Mouse (Mus musculus) forelimb bud, embryonic 11.5 days (tissue): Measurements from ENCODE around the gene Hspb9.
A peak's percentile ranks its signal among the peaks of the same experiment; 100 is the strongest.

ENCODE experiments used
- DNase-seq: peaks from one replicate; pipeline ENCODE4 v3.0.0-alpha.2; 2012; ENCODE audit warnings: low read depth, low spot score

Gene Hspb9

DNA sequence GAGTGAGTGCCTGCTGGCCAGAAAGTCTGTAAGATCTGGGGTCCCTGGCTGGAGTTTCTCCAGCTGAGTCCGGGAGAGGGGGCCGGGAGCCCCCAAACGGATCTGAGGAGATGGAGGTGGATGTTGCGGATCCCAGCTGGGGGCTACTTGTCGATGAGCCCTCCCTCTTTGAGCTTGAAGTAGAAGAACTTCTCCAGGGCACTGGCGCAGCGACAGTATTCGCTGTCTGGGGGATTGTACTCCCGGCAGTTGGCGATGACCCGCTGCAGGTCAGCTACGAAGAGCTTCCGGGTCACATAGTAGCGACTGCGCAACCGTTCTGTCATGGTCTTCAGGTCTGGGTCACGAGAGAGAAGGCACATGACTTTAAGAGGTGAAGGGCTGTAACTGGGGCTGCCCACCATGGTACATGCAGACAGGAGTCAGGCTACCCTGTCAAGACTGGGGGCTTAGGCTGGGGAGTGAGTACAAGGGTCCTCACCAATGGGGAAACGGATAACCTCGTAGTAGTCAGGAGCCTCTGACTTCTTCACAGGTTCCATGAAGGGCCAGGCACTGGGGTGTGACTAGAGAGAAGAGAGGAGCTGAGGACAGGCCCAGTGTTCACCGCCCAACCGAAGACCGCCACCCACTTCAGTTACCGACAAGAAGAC lies 8.4 kb upstream of the Hspb9 start:
- DNase-seq: no peak

GRCm38 (mm10) chr11:100709201-100709810 lies 4.3 kb upstream of the Hspb9 start:
- no peak for DNase-seq

DNA sequence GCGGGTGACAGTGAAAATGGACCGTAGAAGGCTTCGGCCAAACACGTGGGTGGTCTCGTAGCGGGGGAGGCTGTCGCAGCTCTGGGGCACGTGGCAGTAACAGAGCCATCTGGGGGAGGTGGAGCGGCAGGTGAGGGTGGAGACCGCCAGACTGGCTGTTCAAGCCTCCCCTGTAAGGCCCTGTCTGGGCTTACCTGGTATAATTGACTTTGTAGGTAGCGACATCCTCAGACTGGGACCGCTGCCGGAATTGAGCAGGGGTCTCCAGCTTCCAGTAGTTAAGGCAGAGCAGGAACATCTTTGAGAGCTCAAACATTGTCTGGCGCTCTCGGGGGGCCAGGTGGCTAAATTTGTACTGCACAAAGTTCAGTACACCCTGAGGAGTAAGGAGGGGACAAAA lies 3.1 kb upstream of the Hspb9 start:
- no peak for DNase-seq

- DNase-seq: no peak
These were observed 2.7 kb upstream of the Hspb9 start for GRCm38 (mm10) chr11:100710977-100711376.

GRCm38 (mm10) chr11:100711783-100712615 lies 1.7 kb upstream of the Hspb9 start, which contains the start of gene Kat2a:
TSS of gene Kat2a (minus strand) at chr11:100712465.
- peak; percentile 86 for DNase-seq

DNA sequence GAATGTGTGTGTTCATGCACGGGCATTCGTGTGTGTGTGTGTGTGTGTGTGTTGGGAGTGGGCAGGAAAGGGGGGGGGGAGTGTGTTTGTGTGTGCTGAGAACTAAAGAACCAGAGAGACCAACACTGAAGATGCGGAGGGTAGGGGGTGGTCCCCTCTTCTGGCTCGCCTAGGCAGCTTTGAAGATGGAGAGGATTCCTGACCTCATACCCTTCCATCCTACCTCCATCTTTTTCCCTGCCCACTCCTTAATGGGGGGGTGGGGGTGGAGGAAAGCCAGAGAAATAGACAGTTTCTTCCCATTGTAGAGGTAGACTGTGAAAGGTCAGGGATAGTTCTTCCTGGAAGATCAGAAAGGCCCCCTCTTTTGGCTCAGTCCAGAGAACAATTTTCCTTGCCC lies 476 bp upstream of the Hspb9 start:
- no peak for DNase-seq

- DNase-seq: peak; percentile 75
These were observed 875 bp downstream of the Hspb9 start for GRCm38 (mm10) chr11:100714534-100714915.

- DNase-seq: no peak
These were observed 1.3 kb downstream of the Hspb9 start for GRCm38 (mm10) chr11:100714948-100715347.

DNA sequence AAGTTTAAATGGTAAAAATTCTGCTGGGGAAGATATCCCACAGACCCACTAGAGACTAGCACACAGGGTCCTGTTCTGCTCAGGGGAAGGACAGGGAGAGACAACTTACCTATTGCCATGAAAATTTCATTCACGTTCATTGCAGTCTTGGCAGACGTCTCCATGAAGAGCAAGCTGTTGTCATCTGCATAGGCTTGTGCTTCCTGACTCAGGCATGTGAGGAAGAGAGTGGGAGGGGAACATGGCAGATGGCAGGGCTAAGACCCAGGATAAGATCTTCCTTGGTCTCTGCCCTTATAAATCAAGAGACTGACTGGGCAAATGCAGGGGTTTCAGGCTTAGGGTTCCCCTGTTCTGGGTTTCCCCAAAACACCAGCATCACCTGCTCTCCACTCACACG lies 3.0 kb downstream of the Hspb9 start:
- DNase-seq: no peak

- no peak for DNase-seq
These were observed 4.8 kb downstream of the Hspb9 start for GRCm38 (mm10) chr11:100718462-100718861.

GRCm38 (mm10) chr11:100718866-100719265 lies 5.2 kb downstream of the Hspb9 start:
- no peak for DNase-seq

DNA sequence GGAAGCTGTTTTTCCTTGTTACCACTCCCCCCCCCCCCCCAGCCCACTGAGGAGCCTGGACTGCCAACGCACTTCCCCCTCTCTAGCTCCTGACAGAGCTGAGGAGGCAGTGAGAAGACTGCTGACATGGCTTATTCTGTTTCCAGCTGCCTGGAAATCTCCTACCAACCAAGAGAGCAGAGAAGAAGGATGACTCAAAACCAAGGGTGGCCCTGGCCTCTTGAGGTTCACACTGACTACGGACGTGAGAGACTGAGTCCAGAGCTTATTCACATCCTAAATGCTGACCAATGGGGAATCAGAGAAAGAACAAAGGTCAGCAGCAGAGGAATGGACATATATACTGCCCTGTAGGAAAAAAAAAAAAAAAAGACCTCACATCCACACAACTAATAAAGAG lies 5.7 kb downstream of the Hspb9 start:
- no peak for DNase-seq

- DNase-seq: no peak
These were observed 6.2 kb downstream of the Hspb9 start for GRCm38 (mm10) chr11:100719893-100720292.

GRCm38 (mm10) chr11:100720345-100720744 lies 6.7 kb downstream of the Hspb9 start:
- DNase-seq: no peak

- DNase-seq: no peak
These were observed 7.6 kb downstream of the Hspb9 start for GRCm38 (mm10) chr11:100721254-100721653.

GRCm38 (mm10) chr11:100721776-100722492 lies 8.3 kb downstream of the Hspb9 start:
- no peak for DNase-seq

- no peak for DNase-seq
These were observed 8.9 kb downstream of the Hspb9 start for GRCm38 (mm10) chr11:100722493-100723028.

GRCm38 (mm10) chr11:100724919-100725512 lies 11.4 kb downstream of the Hspb9 start:
- no peak for DNase-seq

DNA sequence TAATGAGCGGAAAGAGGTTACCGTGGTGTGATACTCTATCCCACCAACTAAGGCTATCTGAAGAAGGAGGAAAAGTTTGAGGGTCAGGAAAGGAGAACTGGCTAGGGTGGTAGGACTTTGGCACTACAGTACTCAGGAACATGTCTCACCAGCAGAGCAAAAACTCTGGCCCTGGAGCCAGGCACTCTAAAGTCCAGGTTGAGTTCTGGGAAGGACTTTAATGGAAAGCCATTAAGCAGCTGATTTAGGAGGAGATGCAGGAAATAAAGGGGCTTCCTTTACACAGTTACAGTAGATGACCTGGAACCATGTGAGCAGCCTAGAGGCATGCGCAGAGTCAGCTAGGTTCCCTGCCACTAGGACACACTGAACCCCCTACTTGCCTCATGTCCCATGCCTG lies 13.6 kb downstream of the Hspb9 start:
- no peak for DNase-seq

DNA sequence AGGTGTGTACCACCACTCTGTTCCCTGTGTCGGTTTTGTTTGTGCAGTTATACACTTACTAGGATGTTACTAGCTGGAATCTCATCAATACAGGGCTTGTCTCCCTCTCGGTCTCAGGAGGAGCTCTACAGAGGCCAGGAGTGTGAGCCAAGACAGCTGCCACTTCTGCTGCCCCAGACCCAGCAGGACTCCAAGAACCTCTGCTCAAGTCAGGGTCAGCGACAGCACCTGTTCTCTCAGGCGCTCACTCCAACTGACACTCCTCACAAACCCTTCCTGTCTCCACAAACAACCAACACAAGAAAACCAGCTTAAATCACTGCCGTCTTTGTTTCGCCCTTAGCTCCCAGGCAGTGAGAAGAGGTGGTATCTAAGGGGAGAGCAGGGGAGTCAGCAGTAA lies 15.0 kb downstream of the Hspb9 start:
- DNase-seq: no peak

DNA sequence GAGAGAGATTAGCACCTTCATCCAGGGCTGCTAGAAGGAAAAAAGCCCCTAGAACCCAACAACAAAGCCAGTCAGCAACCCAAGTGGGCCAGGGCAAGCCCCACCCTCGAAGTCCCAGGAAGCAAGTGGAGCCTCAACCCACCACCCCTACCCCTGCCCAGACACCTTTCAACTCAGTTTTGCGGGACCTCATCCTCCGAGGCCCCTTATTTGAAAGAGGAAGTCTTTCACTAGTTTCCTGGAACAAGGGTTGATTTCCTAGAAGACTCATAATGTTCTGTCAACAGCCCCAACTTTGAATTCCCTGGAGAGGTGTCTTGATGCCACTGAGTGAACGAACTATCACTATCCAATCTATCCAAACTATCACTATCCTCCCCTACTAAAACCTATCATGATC lies 16.3 kb downstream of the Hspb9 start:
- DNase-seq: no peak
